Mouse (Mus musculus): ENCODE measurements around the gene Wwox. TPM values are rescaled to one million over a fixed set of nuclear protein-coding genes. Genes with fewer than 3 reads are reported as not detected.

Gene Wwox
- total RNA-seq, 1 experiment from 2014 or later = 11.8 TPM

- no peak for ATAC-seq (replicated peaks; ENCODE audit: low read depth, poor library complexity, severe bottlenecking)
Observed at GRCm38 (mm10) chr8:114590336-114590867, 150.9 kb downstream of the Wwox start.

GRCm38 (mm10) chr8:114591296-114592280 lies 152.1 kb downstream of the Wwox start:
- peak; percentile 62 for ATAC-seq (replicated peaks; ENCODE audit: low read depth, poor library complexity, severe bottlenecking)

DNA sequence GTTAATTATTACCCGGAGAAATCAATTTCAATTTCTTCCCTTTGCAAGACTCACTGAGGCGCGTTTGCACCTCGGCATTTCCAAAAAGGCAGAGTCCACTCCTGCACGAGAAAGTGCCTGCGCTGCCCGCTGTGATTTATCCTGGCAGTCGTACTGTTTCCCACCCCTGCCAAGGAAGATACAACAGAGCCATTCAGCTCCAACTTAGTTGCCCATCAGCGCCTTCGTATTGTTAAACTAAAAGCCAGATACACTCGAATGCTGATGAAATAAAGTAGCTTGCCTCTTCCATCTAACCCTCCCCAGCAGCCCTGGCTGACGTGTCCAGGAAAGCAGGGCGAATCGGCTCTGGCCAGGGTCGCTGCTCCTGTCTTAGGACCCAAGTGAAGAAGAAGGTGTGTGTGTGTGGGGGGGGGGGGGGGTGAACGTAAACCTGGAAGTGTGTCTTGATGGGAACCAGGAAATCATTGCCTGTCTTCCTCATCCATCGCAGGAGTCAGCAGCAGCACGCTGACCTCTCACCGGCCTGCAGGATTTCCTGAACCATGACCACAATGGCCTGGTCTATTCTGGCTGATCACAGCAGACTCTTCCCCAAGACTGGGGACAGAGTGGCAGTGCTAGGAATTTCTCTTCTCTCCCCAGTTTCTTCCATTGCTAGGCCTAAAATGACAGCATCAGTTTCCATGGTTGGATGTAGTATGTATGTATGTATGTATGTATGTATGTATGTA lies 154.1 kb downstream of the Wwox start:
- ATAC-seq (replicated peaks; ENCODE audit: low read depth, poor library complexity, severe bottlenecking) = no peak

GRCm38 (mm10) chr8:114594811-114595210 lies 155.4 kb downstream of the Wwox start:
- peak; percentile 82 for ATAC-seq (replicated peaks; ENCODE audit: low read depth, poor library complexity, severe bottlenecking)

DNA sequence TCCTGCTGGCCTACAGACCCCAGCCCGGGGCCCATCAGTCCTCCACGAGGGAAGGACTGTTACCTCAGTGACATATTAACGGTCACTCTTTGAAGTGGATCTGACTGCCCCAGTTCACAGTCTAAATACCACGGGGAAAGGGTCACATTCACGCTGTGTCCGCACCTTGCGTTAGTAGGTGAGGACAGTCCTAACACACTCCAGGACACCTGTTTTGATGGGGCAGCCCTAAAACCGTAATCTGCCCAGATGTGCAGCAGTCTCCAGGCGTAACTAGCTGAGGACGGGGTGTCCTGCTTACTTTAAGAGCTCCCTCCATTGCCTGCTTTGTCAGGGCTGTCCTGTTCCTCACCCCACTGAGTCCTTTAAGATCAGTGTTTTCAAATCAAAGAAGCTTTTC lies 160.1 kb downstream of the Wwox start:
- ATAC-seq (replicated peaks; ENCODE audit: low read depth, poor library complexity, severe bottlenecking) = no peak

DNA sequence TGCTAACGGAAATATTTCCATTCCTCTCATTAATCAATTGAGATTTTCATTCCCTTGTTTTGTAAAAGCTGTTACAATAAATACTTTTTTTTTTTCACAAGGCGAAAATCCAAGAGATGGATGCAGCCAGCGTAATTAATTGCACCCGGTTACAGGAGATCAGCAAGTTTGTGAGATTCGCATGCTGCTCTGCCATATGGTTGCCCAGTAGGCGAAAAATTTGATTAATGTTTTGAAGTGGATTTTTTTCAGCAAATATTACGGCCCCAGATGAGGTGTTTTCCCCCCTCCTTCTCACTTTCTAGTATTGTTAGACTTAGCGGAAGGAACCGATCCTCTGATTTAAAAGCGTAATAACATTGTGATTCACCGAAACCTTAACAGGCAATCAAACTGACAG lies 160.7 kb downstream of the Wwox start:
- ATAC-seq (replicated peaks; ENCODE audit: low read depth, poor library complexity, severe bottlenecking) = no peak

DNA sequence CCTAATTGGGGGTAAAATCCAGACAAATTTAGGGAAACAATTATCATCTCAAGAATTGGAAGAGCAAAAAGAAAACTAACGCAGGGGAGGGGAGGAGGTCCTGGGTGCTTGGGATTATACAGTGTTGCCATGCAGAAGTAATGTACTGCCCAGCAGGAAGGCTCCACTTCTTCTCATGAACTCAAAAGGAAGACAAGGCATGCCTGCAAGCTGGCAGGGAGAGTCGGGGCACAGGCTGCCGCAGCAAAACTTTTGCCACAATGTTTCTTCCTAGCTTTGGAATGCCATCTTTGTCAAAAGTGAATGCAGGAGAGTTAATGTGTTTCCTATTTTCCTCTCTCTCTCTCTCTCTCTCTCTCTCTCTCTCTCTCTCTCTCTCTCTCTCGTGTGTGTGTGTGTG lies 163.6 kb downstream of the Wwox start:
- no peak for ATAC-seq (replicated peaks; ENCODE audit: low read depth, poor library complexity, severe bottlenecking)

DNA sequence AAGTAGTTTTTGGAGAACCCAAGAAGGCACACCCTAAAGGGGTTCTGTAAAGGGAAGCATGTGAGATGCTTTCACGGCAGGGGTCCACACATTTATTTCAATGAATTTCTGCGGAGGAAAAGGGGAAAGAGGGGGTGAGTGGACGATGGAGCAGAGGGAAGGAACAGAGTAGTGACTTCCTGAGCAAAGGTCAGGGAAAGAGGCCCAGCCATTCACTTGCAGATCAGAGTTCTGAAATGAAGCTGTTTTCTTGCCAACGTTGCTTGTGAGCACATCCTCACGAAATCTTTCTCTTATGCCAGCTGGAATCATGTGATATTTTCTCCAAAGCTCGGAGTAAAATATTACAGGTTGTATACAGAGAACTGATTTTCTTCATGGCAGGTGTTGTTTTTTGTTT lies 164.1 kb downstream of the Wwox start:
- ATAC-seq (replicated peaks; ENCODE audit: low read depth, poor library complexity, severe bottlenecking) = no peak

- no peak for ATAC-seq (replicated peaks; ENCODE audit: low read depth, poor library complexity, severe bottlenecking)
Observed at GRCm38 (mm10) chr8:114604315-114604714, 164.9 kb downstream of the Wwox start.

DNA sequence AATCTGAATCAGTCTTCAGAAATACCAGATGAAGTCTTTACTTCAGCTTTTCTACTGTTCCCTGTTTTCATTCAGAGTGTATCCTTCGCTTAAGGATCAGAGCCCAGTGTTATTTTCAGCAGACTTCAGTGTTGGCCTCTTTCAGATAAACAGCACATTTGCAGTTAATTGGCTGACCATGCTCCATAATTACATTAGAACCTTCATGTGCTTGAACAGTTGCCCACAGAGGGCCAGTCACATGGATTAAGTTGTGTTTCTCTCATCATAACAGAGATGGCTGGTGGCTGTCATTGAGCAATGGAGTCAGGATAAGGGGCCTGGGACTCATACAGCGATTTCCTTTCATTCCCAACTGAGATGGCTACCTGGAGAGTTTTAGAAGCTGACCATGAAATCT lies 166.2 kb downstream of the Wwox start:
- no peak for ATAC-seq (replicated peaks; ENCODE audit: low read depth, poor library complexity, severe bottlenecking)

DNA sequence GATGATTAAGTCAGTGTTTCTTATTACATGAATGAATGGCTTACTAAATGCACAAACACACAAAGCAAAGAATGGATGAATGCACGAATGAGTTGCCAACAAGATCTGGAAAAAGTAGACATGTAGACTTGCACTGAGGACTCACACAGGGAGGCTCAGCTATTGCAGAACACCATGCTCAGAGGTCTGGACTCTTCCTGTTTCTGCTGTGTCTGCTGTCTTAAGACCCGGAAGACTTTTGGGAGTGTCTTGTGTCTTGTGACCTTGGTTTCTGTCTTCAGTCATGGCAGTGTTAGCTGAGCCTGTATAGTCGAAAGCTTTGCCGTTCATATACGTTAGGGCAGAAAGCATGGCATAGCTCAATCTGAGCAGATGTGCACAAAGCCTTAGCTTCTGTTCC lies 169.9 kb downstream of the Wwox start:
- ATAC-seq (replicated peaks; ENCODE audit: low read depth, poor library complexity, severe bottlenecking) = no peak

DNA sequence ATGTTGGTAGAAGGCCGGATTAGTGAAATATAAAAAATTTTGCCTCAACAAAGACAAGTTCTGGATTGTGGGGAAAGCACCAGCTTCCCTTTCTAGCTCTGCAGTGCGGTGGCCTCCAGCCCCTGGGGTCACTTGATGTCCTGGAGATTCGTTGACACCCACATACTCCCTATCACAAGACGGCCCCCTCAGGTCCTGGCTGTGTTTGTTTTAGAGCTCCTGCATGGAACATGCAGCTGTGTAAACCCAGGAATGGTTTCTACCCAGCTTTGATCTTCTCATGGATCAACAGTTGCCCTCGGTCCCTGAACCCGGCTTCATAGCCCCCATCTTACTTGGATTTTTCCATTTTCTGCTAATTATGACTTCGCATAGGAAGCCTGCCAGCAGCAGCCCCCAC lies 171.6 kb downstream of the Wwox start:
- no peak for ATAC-seq (replicated peaks; ENCODE audit: low read depth, poor library complexity, severe bottlenecking)

- no peak for ATAC-seq (replicated peaks; ENCODE audit: low read depth, poor library complexity, severe bottlenecking)
Observed at GRCm38 (mm10) chr8:114612091-114612490, 172.6 kb downstream of the Wwox start.

- ATAC-seq (replicated peaks; ENCODE audit: low read depth, poor library complexity, severe bottlenecking) = no peak
Observed at GRCm38 (mm10) chr8:114615413-114615812, 176.0 kb downstream of the Wwox start.

- peak; percentile 86 for ATAC-seq (replicated peaks; ENCODE audit: low read depth, poor library complexity, severe bottlenecking)
Observed at GRCm38 (mm10) chr8:114615908-114616307, 176.5 kb downstream of the Wwox start.

DNA sequence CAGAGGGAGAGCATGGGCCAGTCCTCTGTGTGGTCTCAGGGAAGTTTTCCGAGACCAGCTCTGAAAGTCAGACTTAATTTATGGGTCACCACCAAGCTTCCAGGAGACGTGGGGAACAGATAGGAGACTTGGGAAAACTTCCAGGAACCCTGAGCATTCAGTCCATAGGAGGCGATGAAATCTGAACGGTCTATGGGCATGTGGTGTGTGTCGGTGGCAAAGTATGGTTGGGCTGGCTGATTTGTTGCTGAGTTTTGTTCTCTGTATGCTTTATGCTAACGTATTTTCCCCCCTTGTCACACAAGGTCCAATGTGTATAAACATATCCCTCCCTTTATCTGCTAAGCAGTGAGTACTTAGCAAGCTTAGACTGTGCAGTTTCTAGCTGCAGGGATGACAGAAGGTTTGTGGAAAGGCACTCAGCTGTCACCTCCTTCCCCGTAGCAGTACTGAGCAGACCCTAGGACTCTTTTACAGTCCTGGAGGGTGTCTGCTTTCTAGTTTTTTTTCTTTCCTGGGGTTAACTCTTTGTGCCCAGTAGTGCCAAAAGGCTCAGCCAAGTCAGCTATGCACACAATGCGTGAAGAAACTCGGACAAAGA lies 179.6 kb downstream of the Wwox start:
- ATAC-seq (replicated peaks; ENCODE audit: low read depth, poor library complexity, severe bottlenecking) = no peak

DNA sequence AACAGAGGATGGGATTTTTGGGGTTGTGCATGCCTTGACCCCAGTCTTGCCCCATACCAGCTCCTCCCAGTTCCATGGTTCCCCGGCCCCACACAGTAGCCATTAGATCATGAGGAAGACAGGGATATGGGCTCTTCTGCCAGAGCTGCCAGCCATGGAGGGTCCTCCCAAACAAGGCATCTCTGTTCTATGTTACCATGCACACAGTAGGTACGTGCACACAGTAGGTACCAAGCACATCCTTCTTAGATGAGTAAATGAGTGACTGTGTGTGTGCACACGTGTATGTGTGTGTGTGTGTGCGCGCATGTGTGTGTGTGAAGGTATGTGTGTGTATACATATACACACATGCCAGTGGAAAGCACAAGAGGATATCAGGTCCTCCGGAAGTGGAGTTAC lies 185.9 kb downstream of the Wwox start:
- ATAC-seq (replicated peaks; ENCODE audit: low read depth, poor library complexity, severe bottlenecking) = no peak

- no peak for ATAC-seq (replicated peaks; ENCODE audit: low read depth, poor library complexity, severe bottlenecking)
Observed at GRCm38 (mm10) chr8:114626897-114627296, 187.4 kb downstream of the Wwox start.

DNA sequence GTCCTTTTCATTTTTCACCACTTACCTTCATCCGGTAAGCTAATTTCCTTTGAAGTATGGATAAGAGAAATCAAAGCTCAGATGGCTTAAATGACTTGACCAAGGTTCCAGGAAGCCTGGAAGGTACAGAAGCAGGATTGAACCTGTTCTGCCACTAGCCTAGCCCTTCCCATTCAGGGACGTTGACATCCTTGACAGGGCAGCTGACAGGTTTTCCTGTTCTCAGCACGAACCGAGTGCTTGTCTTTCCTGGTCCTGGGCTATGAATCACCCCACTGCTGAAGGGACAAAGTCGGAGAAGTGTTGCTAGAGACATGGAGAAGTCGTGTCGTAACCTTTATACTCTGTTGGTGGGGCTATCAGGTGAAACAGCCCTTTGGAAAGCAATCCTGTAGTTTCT lies 190.3 kb downstream of the Wwox start:
- no peak for ATAC-seq (replicated peaks; ENCODE audit: low read depth, poor library complexity, severe bottlenecking)

GRCm38 (mm10) chr8:114631087-114631486 lies 191.6 kb downstream of the Wwox start:
- no peak for ATAC-seq (replicated peaks; ENCODE audit: low read depth, poor library complexity, severe bottlenecking)

DNA sequence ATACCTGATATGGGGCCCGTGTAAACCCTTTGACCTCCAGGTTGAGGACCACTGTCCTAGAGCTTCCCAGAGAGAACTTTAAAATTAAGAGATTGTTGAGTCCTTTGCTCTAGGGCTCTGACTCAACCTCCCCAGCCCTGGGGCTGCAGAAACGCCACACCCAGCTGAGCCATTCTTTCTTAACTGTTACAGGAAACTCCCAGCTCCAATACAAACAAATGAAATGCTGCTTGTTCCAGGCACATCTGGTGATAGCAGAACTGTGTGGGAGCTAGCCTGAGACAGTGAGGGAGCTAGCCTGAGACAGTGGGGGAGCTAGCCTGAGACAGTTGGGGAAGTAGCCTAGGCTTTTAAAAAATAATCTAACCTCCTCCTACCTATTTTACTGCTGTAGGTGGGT lies 194.7 kb downstream of the Wwox start:
- ATAC-seq (replicated peaks; ENCODE audit: low read depth, poor library complexity, severe bottlenecking) = no peak
